Mouse (Mus musculus): ENCODE measurements around the gene Gm45837. TPM values are rescaled to one million over a fixed set of nuclear protein-coding genes. Genes with fewer than 3 reads are reported as not detected.
A peak's percentile ranks its signal among the peaks of the same experiment; 100 is the strongest.

The Gm45837 gene
- polyA plus RNA-seq, 1 experiment from 2014 or later = not detected

DNA sequence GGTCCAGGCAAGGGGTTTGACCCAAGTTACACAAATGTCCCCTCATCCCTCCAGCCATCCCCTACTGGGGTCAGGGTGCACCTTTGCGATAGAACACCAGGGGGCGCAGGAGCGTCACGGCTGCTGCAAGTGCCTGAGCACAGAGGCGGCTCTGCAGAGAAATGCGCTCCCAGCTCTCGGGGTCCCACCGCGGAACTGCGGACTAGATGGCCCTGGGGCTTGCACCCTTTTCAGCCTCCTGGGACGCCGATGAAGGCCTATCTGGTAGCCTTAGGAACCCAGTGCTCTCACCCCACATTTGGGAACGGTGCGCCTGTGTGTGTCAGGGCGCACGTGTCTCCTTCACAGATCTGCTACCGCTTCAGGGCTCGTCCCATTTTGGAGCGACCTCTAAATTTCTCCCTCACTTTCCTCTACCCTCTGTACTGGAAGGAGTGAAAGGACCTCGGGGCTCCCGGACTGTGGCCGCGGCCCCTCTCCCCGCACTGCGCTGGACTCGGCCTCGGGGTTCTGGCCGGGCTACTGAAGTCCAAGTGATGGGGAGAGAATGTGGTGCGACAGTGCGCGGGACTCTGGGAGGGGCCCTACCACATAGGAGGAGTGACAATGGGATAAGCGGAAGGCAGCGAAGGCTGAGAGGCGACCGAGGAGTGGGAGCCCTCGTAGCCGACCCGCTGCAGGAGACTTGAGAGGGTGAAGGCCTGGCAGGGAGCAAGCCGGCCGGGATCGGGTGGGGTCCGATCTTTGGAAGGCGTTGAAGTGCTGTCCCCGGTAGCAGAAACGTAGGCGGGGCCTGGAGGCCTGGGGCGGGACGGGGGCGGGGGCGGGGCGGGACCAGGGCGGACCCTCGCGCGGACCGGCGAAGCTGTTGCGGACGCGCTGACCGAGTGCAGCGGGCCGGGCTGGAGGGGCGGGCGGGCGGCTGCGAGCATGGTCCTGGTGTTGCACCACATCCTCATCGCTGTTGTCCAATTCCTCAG, 40.0 kb downstream of the Gm45837 start:
- Histone ChIP-seq H3K27me3 (replicated peaks; ENCODE audit: control insufficient read depth, insufficient read depth, low read length) (no peaks in the 10 kb centered on the region), H3K4me3 (replicated peaks; ENCODE audit: low read length) (peak overlapping the region; percentile 62), H3K9ac (replicated peaks; ENCODE audit: low read depth, low read length) (peak overlapping the region; percentile 64), H3K4me1 (replicated peaks; ENCODE audit: control insufficient read depth, insufficient read depth, low read length) (0 out of 2 replicates have a peak, but pooled peaks cover 5% of the 10 kb centered on the region), H3K4me2 (ENCODE audit: low read length) (peak overlapping the region; percentile 100), H3K27ac (ENCODE audit: low read length) (no peak overlapping the region), H3K36me3 (ENCODE audit: control insufficient read depth, insufficient read depth) (no peaks in the 10 kb centered on the region), H3K9me3 (ENCODE audit: control insufficient read depth, low read length) (no peaks in the 10 kb centered on the region)
- under 1% methylated on average over 53 of the region's 68 CpGs for WGBS
- ATAC-seq = peak; percentile 87

DNA sequence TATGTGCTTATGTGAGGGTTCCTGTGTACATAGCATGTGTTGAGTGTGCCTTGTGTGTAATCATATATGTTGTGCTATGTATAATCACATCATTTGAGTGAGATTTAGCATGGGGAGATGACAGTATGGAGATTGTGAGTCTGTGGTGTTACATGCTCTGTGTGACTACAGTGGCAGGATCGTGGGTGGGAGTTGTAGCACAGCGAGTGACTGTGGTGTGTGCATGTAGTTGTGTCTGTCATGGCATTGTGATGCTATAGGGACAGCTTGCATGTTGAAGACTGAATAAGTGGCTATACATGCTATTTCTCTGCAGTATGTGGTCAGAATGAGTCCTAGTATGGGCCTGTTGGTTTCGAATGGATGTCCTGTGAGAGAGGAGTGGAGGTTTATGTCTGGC, 42.0 kb downstream of the Gm45837 start:
- 94% methylated on average over 3 of the region's 3 CpGs for WGBS
- no peak for ATAC-seq
- no peak overlapping the region for H3K27ac ChIP-seq (ENCODE audit: low read length)

DNA sequence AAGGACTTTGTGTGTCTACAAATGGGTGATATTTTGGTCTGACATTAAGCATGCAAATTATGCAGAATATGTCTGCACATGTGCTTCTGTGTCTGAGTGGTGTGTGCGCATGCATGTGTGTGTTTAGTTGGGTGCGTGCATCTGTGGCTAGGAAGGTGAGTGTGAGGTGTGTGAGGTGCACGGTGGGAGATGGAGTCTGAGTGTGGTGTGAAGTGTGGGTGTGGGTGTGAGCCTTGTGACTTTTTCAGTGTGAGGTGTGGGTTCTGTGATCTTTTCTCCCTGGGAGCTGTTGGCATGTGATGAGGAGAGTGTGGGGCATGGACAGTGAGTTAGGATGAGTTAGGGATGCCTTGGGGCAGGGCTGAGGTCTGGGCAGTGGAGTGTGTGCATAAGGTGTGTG, 42.6 kb downstream of the Gm45837 start:
- ATAC-seq = no peak
- no peak overlapping the region; the same call in 1 of the 2 replicates for H3K4me3 ChIP-seq (replicated peaks; ENCODE audit: low read length)
- no peak overlapping the region for H3K9ac ChIP-seq (replicated peaks; ENCODE audit: low read depth, low read length)
- WGBS = 77% methylated on average over 3 of the region's 3 CpGs
- H3K27me3 ChIP-seq (replicated peaks; ENCODE audit: control insufficient read depth, insufficient read depth, low read length) = no peaks in the 10 kb centered on the region
- H3K27ac ChIP-seq (ENCODE audit: low read length) = no peak overlapping the region
- no peaks in the 10 kb centered on the region for H3K36me3 ChIP-seq (ENCODE audit: control insufficient read depth, insufficient read depth)
- H3K9me3 ChIP-seq (ENCODE audit: control insufficient read depth, low read length) = no peaks in the 10 kb centered on the region
- peak overlapping the region; percentile 100 for H3K4me2 ChIP-seq (ENCODE audit: low read length)
- H3K4me1 ChIP-seq (replicated peaks; ENCODE audit: control insufficient read depth, insufficient read depth, low read length) = peaks cover 9% of the 10 kb centered on the region; the same call in 1 of the 2 replicates

More for the DNA sequence above, 42.0 kb downstream of the Gm45837 start:
- H3K9me3 ChIP-seq (ENCODE audit: control insufficient read depth, low read length) = no peaks in the 10 kb centered on the region
- peaks cover 6% of the 10 kb centered on the region; the same call in 1 of the 2 replicates for H3K4me1 ChIP-seq (replicated peaks; ENCODE audit: control insufficient read depth, insufficient read depth, low read length)
- no peaks in the 10 kb centered on the region for H3K36me3 ChIP-seq (ENCODE audit: control insufficient read depth, insufficient read depth)
- H3K9ac ChIP-seq (replicated peaks; ENCODE audit: low read depth, low read length) = no peak overlapping the region
- H3K4me3 ChIP-seq (replicated peaks; ENCODE audit: low read length) = peak overlapping the region; percentile 62
- H3K27me3 ChIP-seq (replicated peaks; ENCODE audit: control insufficient read depth, insufficient read depth, low read length) = no peaks in the 10 kb centered on the region
- peak overlapping the region; percentile 100 for H3K4me2 ChIP-seq (ENCODE audit: low read length)

DNA sequence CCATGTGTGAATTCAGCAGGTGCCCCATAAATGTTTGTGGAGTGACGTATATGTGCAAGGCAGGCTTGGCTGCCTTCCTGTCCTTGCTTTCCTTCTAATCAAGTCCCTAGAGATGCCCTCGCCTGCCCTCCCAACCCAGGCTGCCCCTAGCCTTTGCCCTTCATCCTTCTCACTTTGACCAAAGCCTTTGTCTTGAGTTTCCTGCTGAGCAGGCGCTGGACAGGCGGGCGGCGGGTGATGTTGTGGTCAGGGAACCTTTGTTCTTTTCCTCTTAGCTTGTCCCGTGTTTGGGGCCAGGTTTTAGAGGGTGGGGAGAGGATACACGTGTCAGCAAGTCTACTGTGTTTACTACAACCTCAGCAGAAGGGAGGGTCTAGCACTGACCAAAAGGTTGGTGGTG, 43.0 kb downstream of the Gm45837 start:
- peaks cover 9% of the 10 kb centered on the region for H3K4me1 ChIP-seq (replicated peaks; ENCODE audit: control insufficient read depth, insufficient read depth, low read length)
- H3K27me3 ChIP-seq (replicated peaks; ENCODE audit: control insufficient read depth, insufficient read depth, low read length) = no peaks in the 10 kb centered on the region
- no peaks in the 10 kb centered on the region for H3K36me3 ChIP-seq (ENCODE audit: control insufficient read depth, insufficient read depth)
- ATAC-seq = no peak
- no peak overlapping the region for H3K27ac ChIP-seq (ENCODE audit: low read length)
- H3K9me3 ChIP-seq (ENCODE audit: control insufficient read depth, low read length) = no peaks in the 10 kb centered on the region
- no peak overlapping the region for H3K4me3 ChIP-seq (replicated peaks; ENCODE audit: low read length)
- H3K4me2 ChIP-seq (ENCODE audit: low read length) = peak overlapping the region; percentile 100
- WGBS = 25% methylated on average over 8 of the region's 8 CpGs
- no peak overlapping the region for H3K9ac ChIP-seq (replicated peaks; ENCODE audit: low read depth, low read length)

DNA sequence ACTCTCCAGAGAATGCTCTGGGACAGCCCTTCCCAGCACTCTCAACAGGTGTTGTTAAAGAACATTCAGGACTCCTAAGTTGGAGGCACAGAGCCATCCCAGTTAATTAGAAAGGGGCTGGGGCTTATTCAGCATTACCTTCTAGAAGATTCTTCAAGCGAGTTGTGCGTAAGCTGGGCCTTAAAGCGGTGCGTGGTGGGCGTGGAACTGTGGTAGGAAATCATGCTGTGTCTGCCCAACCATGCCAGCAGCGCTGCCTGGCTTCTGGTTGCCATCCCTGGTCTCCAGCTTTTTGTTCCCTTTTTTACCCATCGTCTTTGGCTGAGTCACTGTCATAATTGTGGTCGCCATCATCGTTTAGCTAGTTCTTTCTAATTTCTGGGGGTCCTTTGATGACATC, 43.8 kb downstream of the Gm45837 start:
- no peak for ATAC-seq
- no peak overlapping the region for H3K4me2 ChIP-seq (ENCODE audit: low read length)
- 76% methylated on average over 9 of the region's 9 CpGs for WGBS

DNA sequence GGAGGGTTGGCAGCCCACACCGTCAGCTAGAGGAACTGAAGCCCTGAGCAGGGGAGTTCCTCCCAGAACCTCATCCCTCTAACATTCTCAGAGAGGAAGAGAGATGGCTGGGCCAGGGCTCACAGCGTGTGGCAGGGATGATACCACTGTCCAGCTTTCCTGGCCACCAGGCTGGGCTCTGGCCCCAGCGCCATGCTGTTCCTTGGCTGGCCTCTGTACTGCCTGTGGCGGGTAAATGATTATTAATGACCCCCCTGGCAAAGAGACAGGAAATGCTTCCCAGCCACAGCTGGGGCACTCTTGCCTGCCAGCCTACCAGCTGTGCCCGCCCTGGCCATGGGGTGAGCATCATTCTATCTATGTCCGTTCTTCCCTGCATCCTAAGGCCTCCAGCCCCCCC, 44.5 kb downstream of the Gm45837 start:
- no peak overlapping the region for H3K4me2 ChIP-seq (ENCODE audit: low read length)
- no peaks in the 10 kb centered on the region for H3K27me3 ChIP-seq (replicated peaks; ENCODE audit: control insufficient read depth, insufficient read depth, low read length)
- WGBS = 80% methylated on average over 6 of the region's 6 CpGs
- peaks cover 15% of the 10 kb centered on the region for H3K4me1 ChIP-seq (replicated peaks; ENCODE audit: control insufficient read depth, insufficient read depth, low read length)
- H3K9me3 ChIP-seq (ENCODE audit: control insufficient read depth, low read length) = no peaks in the 10 kb centered on the region
- no peaks in the 10 kb centered on the region for H3K36me3 ChIP-seq (ENCODE audit: control insufficient read depth, insufficient read depth)
- no peak overlapping the region for H3K4me3 ChIP-seq (replicated peaks; ENCODE audit: low read length)
- no peak overlapping the region for H3K27ac ChIP-seq (ENCODE audit: low read length)
- ATAC-seq = no peak
- H3K9ac ChIP-seq (replicated peaks; ENCODE audit: low read depth, low read length) = no peak overlapping the region

More for the DNA sequence above, 43.8 kb downstream of the Gm45837 start:
- H3K27ac ChIP-seq (ENCODE audit: low read length) = no peak overlapping the region
- no peaks in the 10 kb centered on the region for H3K9me3 ChIP-seq (ENCODE audit: control insufficient read depth, low read length)
- no peaks in the 10 kb centered on the region for H3K27me3 ChIP-seq (replicated peaks; ENCODE audit: control insufficient read depth, insufficient read depth, low read length)
- peaks cover 9% of the 10 kb centered on the region for H3K4me1 ChIP-seq (replicated peaks; ENCODE audit: control insufficient read depth, insufficient read depth, low read length)
- H3K4me3 ChIP-seq (replicated peaks; ENCODE audit: low read length) = no peak overlapping the region
- no peak overlapping the region for H3K9ac ChIP-seq (replicated peaks; ENCODE audit: low read depth, low read length)
- H3K36me3 ChIP-seq (ENCODE audit: control insufficient read depth, insufficient read depth) = no peaks in the 10 kb centered on the region

DNA sequence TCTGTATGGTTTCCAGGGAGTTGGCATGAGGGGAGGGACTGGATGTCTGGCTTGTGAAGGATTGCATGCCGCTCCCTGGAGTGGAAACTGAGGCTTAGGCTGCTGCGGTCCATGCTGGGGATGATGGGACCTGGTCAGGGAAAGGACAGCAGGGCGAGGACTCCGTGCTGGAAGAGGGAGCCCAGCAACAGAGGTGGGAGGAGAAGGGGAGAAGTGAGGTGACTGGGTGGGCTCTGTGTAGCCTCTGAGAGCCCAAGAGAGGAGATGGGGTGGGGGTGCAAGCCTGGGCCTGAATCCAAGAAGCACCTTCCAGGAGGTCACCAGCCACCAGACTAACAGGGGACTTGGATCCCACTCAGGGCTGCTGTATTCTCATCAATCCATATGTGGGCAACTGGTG, 45.6 kb downstream of the Gm45837 start:
- no peak overlapping the region for H3K9ac ChIP-seq (replicated peaks; ENCODE audit: low read depth, low read length)
- no peaks in the 10 kb centered on the region for H3K9me3 ChIP-seq (ENCODE audit: control insufficient read depth, low read length)
- no peaks in the 10 kb centered on the region for H3K27me3 ChIP-seq (replicated peaks; ENCODE audit: control insufficient read depth, insufficient read depth, low read length)
- H3K4me2 ChIP-seq (ENCODE audit: low read length) = no peak overlapping the region
- peaks cover 22% of the 10 kb centered on the region for H3K4me1 ChIP-seq (replicated peaks; ENCODE audit: control insufficient read depth, insufficient read depth, low read length)
- ATAC-seq = no peak
- H3K27ac ChIP-seq (ENCODE audit: low read length) = no peak overlapping the region
- H3K4me3 ChIP-seq (replicated peaks; ENCODE audit: low read length) = no peak overlapping the region
- no peaks in the 10 kb centered on the region for H3K36me3 ChIP-seq (ENCODE audit: control insufficient read depth, insufficient read depth)
- 73% methylated on average over 4 of the region's 4 CpGs for WGBS

DNA sequence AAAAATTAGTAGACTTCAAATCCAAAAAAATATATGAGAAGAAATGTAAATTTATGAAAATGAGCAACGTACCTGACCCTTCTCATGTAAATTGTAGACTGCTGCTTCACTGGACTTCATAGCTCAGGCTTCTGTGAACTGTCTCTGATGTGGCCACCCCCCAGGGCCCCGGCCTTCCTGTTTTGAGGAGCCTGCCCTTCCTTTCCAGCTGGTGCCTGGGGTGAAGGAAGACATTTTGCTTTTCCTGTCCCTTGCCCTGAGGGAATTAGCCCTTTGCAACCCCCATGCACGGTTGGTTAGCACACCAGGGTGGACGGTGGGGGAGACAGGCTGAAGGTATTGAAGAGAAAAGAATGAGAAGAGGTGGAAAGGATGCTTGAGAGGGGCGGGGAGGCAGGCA, 46.1 kb downstream of the Gm45837 start:
- no peaks in the 10 kb centered on the region for H3K36me3 ChIP-seq (ENCODE audit: control insufficient read depth, insufficient read depth)
- no peak overlapping the region for H3K27ac ChIP-seq (ENCODE audit: low read length)
- 28% methylated on average over 5 of the region's 5 CpGs for WGBS
- no peak overlapping the region for H3K4me3 ChIP-seq (replicated peaks; ENCODE audit: low read length)
- H3K27me3 ChIP-seq (replicated peaks; ENCODE audit: control insufficient read depth, insufficient read depth, low read length) = no peaks in the 10 kb centered on the region
- H3K9me3 ChIP-seq (ENCODE audit: control insufficient read depth, low read length) = no peaks in the 10 kb centered on the region
- no peak overlapping the region for H3K9ac ChIP-seq (replicated peaks; ENCODE audit: low read depth, low read length)
- H3K4me1 ChIP-seq (replicated peaks; ENCODE audit: control insufficient read depth, insufficient read depth, low read length) = peaks cover 20% of the 10 kb centered on the region
- ATAC-seq = no peak
- H3K4me2 ChIP-seq (ENCODE audit: low read length) = no peak overlapping the region

DNA sequence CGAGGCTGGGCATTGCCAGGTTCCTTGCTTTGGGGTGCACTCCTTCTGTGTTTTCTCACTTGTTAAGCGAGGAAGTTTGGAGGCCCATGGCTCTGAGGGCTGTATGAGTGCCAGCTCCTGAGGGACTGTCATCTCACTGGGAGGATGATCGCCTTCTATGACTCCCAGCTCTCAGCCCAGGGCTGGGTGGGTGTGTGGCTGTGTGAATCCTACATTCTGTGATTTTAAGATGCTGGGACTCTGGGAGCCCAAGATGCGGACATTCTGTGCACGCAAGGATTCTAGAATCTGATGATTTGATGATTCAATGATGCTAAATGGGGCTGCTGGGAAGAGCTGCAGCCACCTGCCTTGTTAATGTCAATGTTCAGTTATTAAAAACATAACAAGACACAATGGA, 46.6 kb downstream of the Gm45837 start:
- Histone ChIP-seq H3K4me3 (replicated peaks; ENCODE audit: low read length) (no peak overlapping the region), H3K4me1 (replicated peaks; ENCODE audit: control insufficient read depth, insufficient read depth, low read length) (peaks cover 25% of the 10 kb centered on the region), H3K36me3 (ENCODE audit: control insufficient read depth, insufficient read depth) (no peaks in the 10 kb centered on the region), H3K9me3 (ENCODE audit: control insufficient read depth, low read length) (no peaks in the 10 kb centered on the region), H3K9ac (replicated peaks; ENCODE audit: low read depth, low read length) (no peak overlapping the region), H3K4me2 (ENCODE audit: low read length) (no peak overlapping the region), H3K27me3 (replicated peaks; ENCODE audit: control insufficient read depth, insufficient read depth, low read length) (no peaks in the 10 kb centered on the region), H3K27ac (ENCODE audit: low read length) (no peak overlapping the region)
- no peak for ATAC-seq
- WGBS = 63% methylated on average over 5 of the region's 5 CpGs

Measured in forebrain, embryonic 16.5 days (tissue).